Mouse (Mus musculus) right cerebral cortex, postnatal 36 days (tissue): ENCODE measurements around the gene Scarb2.

Experiments
- DNase-seq, 2 experiments: peaks; one replicate each; pipeline ENCODE4 v3.0.0; 2022; ENCODE audit warnings: low spot score in 2 of 2, mixed read lengths in 1 of 2

Gene Scarb2

GRCm38 (mm10) chr5:92435025-92435584, 71.5 kb downstream of the Scarb2 start, which contains the start of gene Nup54:
TSS of gene Nup54 (minus strand) at chr5:92435219.
- peak; percentile 94 to 97 for DNase-seq

GRCm38 (mm10) chr5:92434571-92434985, 72.1 kb downstream of the Scarb2 start:
- DNase-seq = no peak

- no peak for DNase-seq
These were observed 72.6 kb downstream of the Scarb2 start for GRCm38 (mm10) chr5:92434070-92434469.

- no peak for DNase-seq
These were observed 75.0 kb downstream of the Scarb2 start for GRCm38 (mm10) chr5:92431611-92432010.

- no peak for DNase-seq
These were observed 75.9 kb downstream of the Scarb2 start for GRCm38 (mm10) chr5:92430723-92431122.

- no peak for DNase-seq
These were observed 82.5 kb downstream of the Scarb2 start for GRCm38 (mm10) chr5:92424126-92424525.

GRCm38 (mm10) chr5:92413982-92414375, 92.7 kb downstream of the Scarb2 start:
- DNase-seq = no peak

GRCm38 (mm10) chr5:92413271-92413981, 93.2 kb downstream of the Scarb2 start:
- DNase-seq = no peak

GRCm38 (mm10) chr5:92411461-92412140, 95.0 kb downstream of the Scarb2 start:
- DNase-seq = no peak

- DNase-seq = no peak
These were observed 96.1 kb downstream of the Scarb2 start for GRCm38 (mm10) chr5:92410486-92410885.

GRCm38 (mm10) chr5:92409361-92410155, 97.1 kb downstream of the Scarb2 start:
- DNase-seq = no peak

GRCm38 (mm10) chr5:92404400-92404678, 102.3 kb downstream of the Scarb2 start:
- no peak for DNase-seq

- DNase-seq = no peak
These were observed 102.9 kb downstream of the Scarb2 start for GRCm38 (mm10) chr5:92403562-92404399.

- no peak for DNase-seq
These were observed 103.8 kb downstream of the Scarb2 start for GRCm38 (mm10) chr5:92402816-92403215.

- peak; percentile 32 to 35 for DNase-seq
These were observed 108.5 kb downstream of the Scarb2 start for GRCm38 (mm10) chr5:92398153-92398552.

- no peak for DNase-seq
These were observed 110.2 kb downstream of the Scarb2 start for GRCm38 (mm10) chr5:92396476-92396875.

GRCm38 (mm10) chr5:92395764-92396163, 110.9 kb downstream of the Scarb2 start:
- no peak for DNase-seq

GRCm38 (mm10) chr5:92393863-92394262, 112.8 kb downstream of the Scarb2 start:
- DNase-seq = no peak

GRCm38 (mm10) chr5:92392542-92392941, 114.1 kb downstream of the Scarb2 start:
- no peak for DNase-seq
